Mouse (Mus musculus): Measurements from ENCODE around the gene Slf2.

- no peak for TF ChIP-seq CTCF (IDR thresholded peaks at IDR 0.05; ENCODE audit: control insufficient read depth, insufficient read depth, low read length)
- no peak for TF ChIP-seq POLR2A (IDR thresholded peaks at IDR 0.05; ENCODE audit: borderline replicate concordance, control insufficient read depth, low read depth, low read length)
Observed at GRCm38 (mm10) chr19:44928185-44928584, 2.8 kb upstream of the Slf2 start.

Measured in bone marrow, adult 2 months (tissue).